Mouse (Mus musculus): ENCODE measurements at regions not wholly inside any gene's neighbourhood (a gene's known extent, or its start where the extent isn't known, plus 50 kb on each side); places are given as distances from the start of the nearest gene placed in this dataset.

- TF ChIP-seq USF2 (conservative IDR thresholded peaks at IDR 0.05; ENCODE audit: low read depth, low read length) = no peak
- no peak for TF ChIP-seq RCOR1 (conservative IDR thresholded peaks at IDR 0.05; ENCODE audit: low read depth, low read length)
Observed at GRCm38 (mm10) chr13:119140436-119140835, 288.0 kb upstream of the Paip1 start.
